Mouse (Mus musculus) testis, postnatal 14 days (tissue): Measurements from ENCODE around the gene Ggt5.

ENCODE experiments used
- DNase-seq: peaks from one replicate; pipeline ENCODE4 v3.0.0; 2021; ENCODE audit warnings: low spot score

The Ggt5 gene

DNA sequence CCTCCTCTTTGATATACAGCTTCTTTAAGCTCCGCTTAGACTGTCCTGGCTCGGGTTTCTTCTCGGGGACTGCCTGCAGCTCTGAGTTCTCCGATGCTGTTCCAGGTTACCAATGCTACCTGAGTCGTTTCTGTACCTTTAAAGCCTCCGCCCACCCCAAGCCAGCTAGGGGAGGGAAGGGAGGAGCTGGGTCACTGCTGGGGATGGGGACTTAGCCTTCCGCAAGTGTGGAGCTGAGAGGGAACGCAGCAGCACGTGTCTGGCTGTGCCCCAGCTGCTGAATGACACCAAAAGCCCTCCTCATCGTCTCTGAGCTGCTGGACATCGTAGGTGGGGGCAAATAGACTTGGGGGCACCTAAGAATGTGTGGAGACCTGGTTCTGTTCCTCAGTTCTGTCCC, 20.7 kb upstream of the Ggt5 start:
- DNase-seq: no peak

GRCm38 (mm10) chr10:75568851-75569250, 20.3 kb upstream of the Ggt5 start:
- no peak for DNase-seq

DNA sequence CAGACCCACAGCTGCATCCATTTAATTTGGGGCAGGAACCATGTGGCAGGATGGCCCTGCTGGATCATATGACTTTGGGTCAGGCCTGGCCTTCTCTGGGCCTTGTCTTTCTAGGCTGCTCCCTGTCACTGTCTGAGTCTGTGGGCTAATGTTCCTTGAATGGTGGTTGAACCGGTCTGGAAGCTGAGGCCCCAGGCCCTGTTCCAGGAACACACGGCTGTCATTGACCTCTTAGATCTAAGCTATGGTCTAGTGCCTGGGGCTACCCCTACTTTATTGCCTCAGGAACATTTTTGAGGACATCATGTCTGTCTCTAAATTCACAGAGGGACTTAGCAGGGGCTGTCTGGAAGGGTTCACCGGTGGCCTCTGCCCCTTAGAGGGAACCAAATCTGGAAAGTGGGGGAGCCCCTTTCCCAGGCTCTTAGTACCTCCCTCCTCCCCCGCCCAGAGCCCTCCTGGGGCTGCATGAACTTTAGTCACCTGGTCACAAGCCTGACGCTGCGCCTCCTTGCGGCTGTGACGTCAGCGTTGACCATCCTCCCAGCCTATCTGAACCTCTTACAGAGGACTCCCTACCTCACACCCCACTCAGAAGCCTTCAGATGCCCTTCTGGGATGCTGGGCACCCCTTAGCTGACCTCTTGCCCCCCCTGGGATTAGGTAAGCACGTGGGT, 18.0 kb upstream of the Ggt5 start:
- no peak for DNase-seq

DNA sequence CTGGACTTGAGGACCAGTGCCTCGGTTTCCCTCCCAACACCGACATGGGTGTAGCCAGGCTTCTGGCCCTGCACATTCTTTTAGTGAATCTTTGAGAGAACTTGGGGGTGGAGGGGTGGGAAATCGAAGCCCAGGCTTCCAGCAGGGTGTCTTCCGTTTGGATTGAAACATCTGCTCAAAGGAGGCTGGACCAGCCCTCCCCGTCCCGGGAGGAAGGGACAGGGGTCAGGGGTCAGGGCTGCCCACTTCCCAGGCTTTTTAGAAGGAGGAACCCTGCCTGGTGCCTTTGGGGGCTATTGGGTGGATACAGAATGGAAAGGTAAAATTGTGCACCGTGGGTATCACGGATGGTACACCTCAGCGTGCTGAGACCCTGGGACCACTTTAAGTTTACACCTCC, 17.2 kb upstream of the Ggt5 start:
- DNase-seq: no peak

DNA sequence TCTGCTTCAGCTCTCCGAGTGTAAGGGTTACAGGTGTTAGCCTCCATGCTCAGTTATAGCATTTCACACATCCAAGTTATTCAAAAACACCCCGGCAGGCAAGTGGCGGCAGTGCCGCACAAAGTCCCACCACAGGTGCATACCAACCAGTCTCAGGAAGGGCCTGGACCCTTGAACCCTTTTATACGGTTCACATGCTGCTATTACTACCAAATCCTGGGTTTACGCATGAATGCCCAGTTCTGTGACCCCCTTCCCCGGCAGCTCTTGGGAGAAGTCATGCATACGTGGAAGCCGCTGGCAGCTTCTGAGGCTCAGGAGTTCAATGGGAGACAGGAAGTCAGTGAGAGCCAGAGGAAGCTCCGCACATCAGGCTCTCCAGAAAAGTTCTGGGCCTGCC, 16.0 kb upstream of the Ggt5 start:
- no peak for DNase-seq

DNA sequence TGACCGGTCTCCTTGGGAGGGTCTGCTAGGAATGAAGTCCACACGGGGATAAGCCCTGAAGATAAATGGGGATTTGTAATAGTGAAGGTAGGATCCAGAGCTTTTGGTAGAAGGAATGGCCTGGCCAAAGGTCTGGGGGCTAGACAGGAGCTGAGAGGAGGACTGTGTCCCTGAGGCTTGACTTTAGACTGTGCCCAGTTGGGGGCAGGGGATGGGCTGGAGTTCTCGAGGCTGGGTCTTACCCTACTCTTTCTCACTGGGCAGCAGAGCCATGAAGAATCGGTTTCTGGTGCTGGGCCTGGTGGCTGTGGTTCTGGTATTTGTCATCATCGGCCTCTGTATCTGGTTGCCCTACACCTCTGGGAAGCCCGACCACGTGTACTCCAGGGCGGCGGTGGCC, 15.2 kb upstream of the Ggt5 start:
- no peak for DNase-seq

GRCm38 (mm10) chr10:75579129-75579528, 10.0 kb upstream of the Ggt5 start:
- no peak for DNase-seq

DNA sequence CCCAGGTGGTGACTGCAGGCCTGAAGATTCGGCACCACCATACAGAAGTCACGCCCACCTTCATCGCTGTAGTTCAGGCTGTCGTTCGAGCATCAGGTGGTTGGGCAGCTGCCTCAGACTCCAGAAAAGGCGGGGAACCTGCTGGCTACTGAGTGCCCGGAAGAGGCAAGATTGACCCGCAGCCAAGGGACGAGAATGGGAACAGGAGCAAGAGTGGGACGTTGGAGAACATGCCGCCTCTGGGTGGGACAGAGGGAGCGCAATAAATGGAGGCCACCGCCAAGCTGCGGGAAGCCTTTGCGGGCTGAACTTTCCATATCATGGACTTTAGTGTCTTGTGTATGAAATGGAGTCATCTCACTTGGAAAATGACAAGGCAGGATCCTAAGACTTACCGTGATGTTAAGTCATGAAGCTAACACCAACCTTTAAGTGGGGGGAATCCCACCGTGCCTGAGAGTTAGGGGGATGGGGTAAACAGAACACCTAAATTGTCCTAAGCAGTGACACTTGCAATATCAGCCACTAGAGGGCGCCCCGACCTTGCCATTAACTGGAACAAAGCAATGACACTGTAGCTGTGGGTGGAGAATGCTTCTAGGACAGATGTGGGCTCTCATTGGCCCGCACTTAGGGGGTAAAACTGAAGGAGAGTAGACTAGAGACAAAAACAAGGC, 3.1 kb upstream of the Ggt5 start:
- DNase-seq: peak; percentile 72

DNA sequence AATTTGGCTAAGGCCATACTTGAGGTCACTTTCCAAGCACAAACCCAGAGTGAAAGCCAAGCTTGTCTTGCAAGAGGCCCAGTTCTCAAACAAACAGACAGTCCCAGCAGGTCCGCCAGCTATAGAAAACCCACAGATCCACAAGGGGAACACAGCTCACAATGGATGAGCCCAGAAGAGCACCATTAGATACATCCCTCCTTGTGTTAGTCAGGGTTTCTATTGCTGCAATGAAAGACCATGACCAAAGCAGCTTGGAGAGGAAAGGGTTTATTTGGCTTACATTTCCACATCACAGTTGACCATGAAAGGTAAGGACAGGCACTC, 2.6 kb upstream of the Ggt5 start:
- no peak for DNase-seq

GRCm38 (mm10) chr10:75587781-75588180, 1.4 kb upstream of the Ggt5 start:
- DNase-seq: no peak

GRCm38 (mm10) chr10:75588336-75588735, 804 bp upstream of the Ggt5 start:
- DNase-seq: peak; percentile 50

DNA sequence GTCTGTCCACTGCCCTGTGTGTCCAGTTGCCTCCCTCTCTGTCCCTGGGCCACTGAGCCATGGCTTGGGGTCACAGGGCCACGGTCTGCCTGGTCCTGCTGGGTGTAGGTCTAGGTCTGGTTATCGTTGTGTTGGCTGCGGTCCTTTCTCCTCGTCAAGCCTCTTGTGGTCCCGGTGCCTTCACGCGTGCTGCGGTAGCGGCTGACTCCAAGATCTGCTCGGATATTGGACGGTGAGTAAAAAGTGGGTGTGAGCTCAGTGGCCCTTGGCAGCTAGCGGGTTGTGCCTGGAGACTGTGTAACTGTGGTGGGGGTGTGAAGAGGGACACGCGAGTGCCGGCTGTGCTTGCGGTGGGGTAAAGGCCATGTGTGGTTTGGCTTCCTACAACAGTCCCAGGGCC, 511 bp downstream of the Ggt5 start:
- no peak for DNase-seq

DNA sequence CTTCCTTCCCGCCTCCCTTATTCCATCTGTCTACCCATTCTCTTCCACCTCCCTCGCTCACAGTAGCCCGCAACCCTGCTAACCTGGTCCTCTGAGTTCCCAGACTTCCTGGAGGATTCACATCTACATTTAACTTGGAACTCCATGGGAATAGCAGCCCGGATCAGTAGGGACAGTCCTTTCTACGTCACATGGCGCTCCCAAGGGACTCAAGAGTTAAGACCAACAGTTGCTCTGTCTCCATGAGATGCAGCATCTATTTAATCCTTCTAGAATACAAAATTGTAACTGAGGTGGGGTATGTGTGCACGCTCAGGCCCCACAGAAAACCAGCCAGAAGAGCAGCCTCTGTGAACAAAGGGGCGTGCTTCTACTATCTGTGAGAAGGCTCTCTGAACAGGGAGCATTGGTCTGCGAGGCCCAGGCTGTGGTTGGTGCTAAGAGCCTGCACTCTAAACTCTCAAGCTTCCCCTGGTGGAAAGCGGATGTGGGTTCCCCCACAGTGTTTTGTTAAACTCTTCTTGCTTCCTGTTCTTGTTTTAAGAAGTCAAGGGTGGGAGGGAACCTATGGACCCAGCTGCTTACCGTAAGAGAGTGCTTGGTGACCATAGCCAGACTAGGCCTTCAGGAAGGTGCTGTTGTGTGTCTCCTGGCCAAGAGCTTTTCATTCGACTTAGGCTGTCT, 2.2 kb downstream of the Ggt5 start:
- no peak for DNase-seq

GRCm38 (mm10) chr10:75592585-75592984, 3.4 kb downstream of the Ggt5 start:
- DNase-seq: no peak

- peak; percentile 81 for DNase-seq
Observed at GRCm38 (mm10) chr10:75595981-75596380, 6.8 kb downstream of the Ggt5 start.

- no peak for DNase-seq
Observed at GRCm38 (mm10) chr10:75600189-75600730, 11.1 kb downstream of the Ggt5 start.

- DNase-seq: peak; percentile 72
Observed at GRCm38 (mm10) chr10:75605162-75605846, 16.2 kb downstream of the Ggt5 start.

GRCm38 (mm10) chr10:75607253-75607652, 18.1 kb downstream of the Ggt5 start:
- DNase-seq: no peak

DNA sequence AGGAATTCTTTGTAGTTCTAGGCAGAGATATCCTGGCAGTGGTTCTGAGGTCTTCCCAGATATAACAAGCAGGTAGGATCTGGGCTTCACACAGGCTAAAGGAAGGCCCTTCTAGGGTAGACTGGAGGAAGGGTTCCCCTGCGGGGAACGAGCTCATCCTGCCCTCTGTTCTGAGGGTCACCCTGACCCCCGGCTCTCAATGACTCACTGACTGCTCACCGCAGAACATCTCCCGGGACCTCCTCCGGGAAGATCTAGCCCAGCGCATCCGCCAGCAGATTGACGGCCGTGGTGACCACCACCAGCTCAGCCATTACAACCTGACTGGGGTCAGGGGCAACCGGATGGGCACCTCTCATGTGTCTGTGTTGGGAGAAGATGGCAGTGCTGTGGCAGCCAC, 19.8 kb downstream of the Ggt5 start:
- no peak for DNase-seq

GRCm38 (mm10) chr10:75610486-75610885, 21.3 kb downstream of the Ggt5 start:
- no peak for DNase-seq

DNA sequence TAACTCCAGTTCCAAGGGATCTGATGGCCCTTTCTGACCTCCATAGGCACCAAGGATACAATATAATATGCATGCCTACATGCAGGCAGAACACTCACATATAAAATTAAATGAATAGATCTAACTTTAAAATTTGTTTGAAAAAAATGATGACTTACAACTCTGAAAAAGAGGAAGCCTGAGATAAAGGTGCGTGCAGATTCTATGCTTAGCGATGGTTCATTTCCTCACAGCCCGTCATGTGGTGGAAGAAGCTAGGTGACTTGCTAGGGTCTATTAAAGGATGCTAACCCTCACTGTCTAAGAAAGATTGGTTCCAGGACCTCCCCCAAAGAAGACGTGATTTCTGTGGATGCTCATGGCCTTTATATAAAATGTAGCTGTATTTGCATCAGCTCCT, 26.9 kb downstream of the Ggt5 start:
- DNase-seq: no peak

DNA sequence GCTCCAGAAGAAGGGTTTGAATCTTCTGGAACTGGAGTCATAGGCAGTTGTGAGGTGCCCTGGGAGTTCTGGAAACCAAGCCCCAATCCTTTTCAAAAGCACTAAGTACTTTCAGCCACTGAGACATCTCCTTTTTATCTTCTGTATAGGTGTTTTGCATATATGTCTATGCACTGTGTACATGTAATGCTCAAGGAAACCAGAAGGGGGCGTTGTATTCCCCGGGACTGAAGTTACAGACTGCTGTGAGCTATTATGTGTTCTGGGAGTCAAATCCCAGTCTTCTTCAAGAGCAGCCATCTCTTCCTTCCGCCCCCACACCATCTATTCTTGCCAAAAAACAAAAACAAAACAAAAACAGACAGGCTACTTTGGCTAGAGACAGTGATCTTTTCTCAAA, 31.7 kb downstream of the Ggt5 start:
- no peak for DNase-seq

DNA sequence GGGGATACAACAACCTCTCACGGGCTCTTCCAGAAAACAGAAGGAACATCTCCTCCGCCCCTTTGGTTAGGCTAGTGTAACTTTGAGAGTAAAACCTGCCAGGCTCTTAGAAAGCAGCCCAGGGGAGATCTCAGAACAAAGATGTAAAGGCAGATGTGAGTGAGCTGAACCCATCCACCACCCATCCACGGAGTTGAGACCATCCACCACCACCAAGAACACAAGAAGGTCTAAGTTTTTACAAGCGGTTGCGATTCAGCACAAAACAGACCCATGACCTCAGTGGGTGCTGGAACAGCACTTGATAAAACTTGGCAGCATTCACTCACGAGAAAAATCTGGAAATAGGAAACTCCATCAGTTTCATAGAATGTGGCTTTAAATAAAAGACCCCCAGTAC, 36.8 kb downstream of the Ggt5 start:
- no peak for DNase-seq
